Mouse (Mus musculus): Measurements from ENCODE around the gene Mstn. TPM values are rescaled to one million over a fixed set of nuclear protein-coding genes. Genes with fewer than 3 reads are reported as not detected.

Gene Mstn
- 0.17 and 1.1 TPM in 2 replicates for polyA plus RNA-seq (2012; rRNA removed)

DNA sequence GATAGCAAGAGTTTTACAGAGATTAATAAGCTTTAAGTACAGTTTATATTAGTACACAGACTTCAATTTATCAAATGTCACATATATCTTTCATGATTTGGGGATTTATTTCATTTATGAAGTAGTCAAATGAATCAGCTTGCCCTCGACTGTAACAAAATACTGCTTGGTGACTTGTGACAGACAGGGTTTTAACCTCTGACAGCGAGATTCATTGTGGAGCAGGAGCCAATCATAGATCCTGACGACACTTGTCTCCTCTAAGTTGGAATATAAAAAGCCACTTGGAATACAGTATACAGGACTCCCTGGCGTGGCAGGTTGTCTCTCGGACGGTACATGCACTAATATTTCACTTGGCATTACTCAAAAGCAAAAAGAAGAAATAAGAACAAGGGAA, at the start of gene Mstn:
TSS of gene Mstn (plus strand) at position 301 of the 400 bp plus-strand sequence.

DNA sequence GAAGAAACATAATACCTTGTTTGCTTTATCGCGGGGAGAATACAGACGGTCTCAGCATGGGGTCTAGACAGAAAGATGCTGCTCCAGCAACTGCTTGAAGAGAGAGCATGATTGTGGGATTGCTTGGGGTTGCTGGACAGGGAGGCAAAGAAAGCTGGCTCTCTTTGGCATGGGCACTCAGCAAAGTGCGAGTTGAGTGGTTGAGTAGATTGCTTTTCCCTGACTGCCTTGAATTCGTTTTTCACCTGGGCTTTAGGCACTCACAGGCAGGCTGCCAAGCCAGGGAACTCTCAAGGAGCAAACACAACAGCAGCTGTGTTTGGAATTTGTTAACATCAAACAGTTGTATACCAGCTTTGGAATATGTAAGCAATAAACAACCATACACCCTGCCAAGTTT, 41.4 kb upstream of the Mstn start, which contains the start of gene 1700019D03Rik:
TSS of gene 1700019D03Rik (minus strand) at position 101 of the 400 bp plus-strand sequence.

Other genes with a start within 250 kb of the Mstn start
- gene Inpp1, start 244.0 kb upstream of the Mstn start, polyA plus RNA-seq (2012; rRNA removed) = 18.6 and 21.4 TPM in 2 replicates
- 22.0 and 24.5 TPM in 2 replicates for gene Hibch, start 216.7 kb upstream of the Mstn start, polyA plus RNA-seq (2012; rRNA removed)
- gene 1700019D03Rik, start 41.5 kb upstream of the Mstn start, polyA plus RNA-seq (2012; rRNA removed) = 1.2 and 1.3 TPM in 2 replicates
- 0.27 TPM in 1 of 2 replicates, not detected in the other for gene 1700019A02Rik, start 126.0 kb downstream of the Mstn start, polyA plus RNA-seq (2012; rRNA removed)
- gene Pms1, start 235.4 kb downstream of the Mstn start, polyA plus RNA-seq (2012; rRNA removed) = 5.7 and 7.0 TPM in 2 replicates
- gene Ormdl1, start 235.5 kb downstream of the Mstn start, polyA plus RNA-seq (2012; rRNA removed) = 32.9 and 38.2 TPM in 2 replicates
- 2.6 and 4.2 TPM in 2 replicates for gene Gm28778, start 235.5 kb downstream of the Mstn start, polyA plus RNA-seq (2012; rRNA removed)